Mouse (Mus musculus): ENCODE data around the gene Spint5.

DNA sequence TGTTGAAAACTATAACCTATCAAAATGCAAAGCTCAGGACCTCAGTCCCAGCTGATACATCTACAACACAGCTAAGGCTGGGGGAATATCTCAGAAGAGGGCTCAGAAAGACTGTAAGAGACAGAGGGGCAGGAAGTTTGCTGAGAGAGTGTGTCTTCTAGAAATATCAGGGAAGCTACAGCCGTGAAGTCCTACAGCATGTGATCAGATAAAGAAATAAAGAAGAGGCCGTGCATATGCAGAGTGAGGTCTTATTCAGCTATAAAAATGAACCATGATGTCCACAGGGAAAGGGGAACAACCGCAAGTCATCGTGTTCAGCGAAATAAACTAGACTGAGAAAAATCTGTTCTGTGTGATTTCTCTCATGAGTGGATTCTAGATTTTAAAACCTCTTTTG is 44.8 kb upstream of the Spint5 start:
- no peak for TF ChIP-seq GATA1 (IDR thresholded peaks at IDR 0.05; ENCODE audit: low read length)
- TF ChIP-seq TAL1 (IDR thresholded peaks at IDR 0.05; ENCODE audit: low read length), result no peak

All from erythroblast, embryonic 14.5 days (primary cell).